Mouse (Mus musculus) ES-E14 (cell line): Measurements from ENCODE around the gene Elf4.

Source experiments
- CHD2 ChIP-seq: IDR thresholded peaks from 2 replicates; pipeline ENCODE4 v1.6.1; 2014; ENCODE audit warnings: mild to moderate bottlenecking, low read depth, low read length, inconsistent platforms
- MAFK ChIP-seq: IDR thresholded peaks from 2 replicates; pipeline ENCODE4 v1.6.1; 2014; ENCODE audit warnings: mild to moderate bottlenecking, low read depth, low read length, inconsistent platforms; ENCODE audit not compliant: insufficient read depth
- ZC3H11A ChIP-seq: IDR thresholded peaks from 2 replicates; pipeline ENCODE4 v1.6.1; 2012; ENCODE audit warnings: low read depth, mild to moderate bottlenecking, inconsistent platforms, low read length, borderline replicate concordance
- ZNF384 ChIP-seq: IDR thresholded peaks from 2 replicates; pipeline ENCODE4 v1.6.1; 2012; ENCODE audit warnings: low read depth, low read length, inconsistent platforms

- TF ChIP-seq CHD2: no peak
- TF ChIP-seq ZNF384: 0 out of 2 replicates have a peak, but pooled peaks have one; percentile 20
- no peak for TF ChIP-seq ZC3H11A
- TF ChIP-seq MAFK: no peak
These were observed 33.8 kb downstream of the Elf4 start for GRCm38 (mm10) chrX:48429100-48429499.
